Mouse (Mus musculus): ENCODE measurements around the gene Tns4. TPM values are rescaled to one million over a fixed set of nuclear protein-coding genes. Genes with fewer than 3 reads are reported as not detected.

Gene Tns4
- total and polyA plus RNA-seq, 3 experiments: 0.03 TPM; not detected in 2

DNA sequence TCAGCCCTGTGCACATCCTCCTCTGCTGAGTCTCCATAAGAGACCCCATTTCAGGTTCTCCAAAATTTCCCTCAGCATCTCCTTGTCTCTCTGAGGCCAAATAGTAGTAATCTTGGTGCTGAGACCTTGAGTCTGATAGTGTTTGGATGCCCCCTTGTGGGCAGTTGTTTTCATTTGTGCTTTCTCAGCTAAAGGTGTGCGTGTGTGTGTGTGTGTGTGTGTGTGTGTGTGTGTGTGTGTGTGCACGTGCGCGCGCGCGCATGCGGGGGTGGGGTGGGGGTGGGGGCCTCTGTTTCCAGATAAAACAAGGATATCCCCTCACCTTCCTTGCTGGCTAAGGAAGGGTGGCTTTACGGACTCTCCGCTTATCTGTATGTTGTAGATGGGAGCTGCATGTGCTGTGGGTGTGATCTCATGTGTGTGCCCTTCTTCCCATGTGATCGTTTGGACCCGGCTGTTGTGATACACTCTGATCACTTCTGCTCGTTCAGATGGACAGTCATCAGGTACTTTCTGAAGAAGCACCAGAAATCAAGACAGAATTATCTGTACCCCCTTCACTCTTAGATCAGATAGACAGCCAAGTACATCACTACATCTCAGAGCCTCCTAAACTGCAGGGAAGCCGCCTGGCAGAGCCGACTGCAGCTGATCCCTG, 35.0 kb upstream of the Tns4 start:
- no peaks in the 10 kb centered on the region for H3K79me2 ChIP-seq (ENCODE audit: control insufficient read depth, insufficient read depth, low read length, poor library complexity)
- peak overlapping the region; percentile 10 to 37; a peak in 3 of 4 replicates for H3K4me3 ChIP-seq (ENCODE audit: control insufficient read depth in 1 of 2, insufficient read depth in 1 of 2, low read depth in 2 of 2, low read length in 2 of 2)
- peak; percentile 92 for DNase-seq (ENCODE audit: low read depth, low spot score)
- no peaks in the 10 kb centered on the region for H3K9me3 ChIP-seq (replicated peaks; ENCODE audit: insufficient read depth, low read length)
- TF ChIP-seq ZC3H11A (IDR thresholded peaks at IDR 0.05; ENCODE audit: low read depth, low read length): peak; percentile 87
- no peak for TF ChIP-seq HCFC1 (IDR thresholded peaks at IDR 0.05; ENCODE audit: low read depth, low read length)
- TF ChIP-seq NELFE (IDR thresholded peaks at IDR 0.05; ENCODE audit: low read depth, low read length): no peak
- no peak for TF ChIP-seq MXI1 (IDR thresholded peaks at IDR 0.05; ENCODE audit: low read depth, low read length)
- TF ChIP-seq MAZ (IDR thresholded peaks at IDR 0.05; ENCODE audit: low read depth, low read length): no peak
- no peak for TF ChIP-seq EP300 (IDR thresholded peaks at IDR 0.05; ENCODE audit: low read depth in 1 of 2, low read length in 2 of 2)
- no peak for TF ChIP-seq TBP (IDR thresholded peaks at IDR 0.05; ENCODE audit: low read depth, low read length)
- TF ChIP-seq ETS1 (IDR thresholded peaks at IDR 0.05; ENCODE audit: low read depth, low read length): no peak
- no peak for TF ChIP-seq KAT2A (conservative IDR thresholded peaks at IDR 0.05; ENCODE audit: low read depth, low read length)
- peak; percentile 29; the same call in 1 of the 2 replicates for TF ChIP-seq GATA1 (IDR thresholded peaks at IDR 0.05; ENCODE audit: low read depth, low read length)
- TF ChIP-seq CHD2 (IDR thresholded peaks at IDR 0.05; ENCODE audit: low read length): no peak
- no peak for TF ChIP-seq MAFK (IDR thresholded peaks at IDR 0.05; ENCODE audit: borderline replicate concordance, low read depth, low read length)
- TF ChIP-seq ZMIZ1 (IDR thresholded peaks at IDR 0.05; ENCODE audit: low read depth, low read length): no peak
- TF ChIP-seq NRF1 (IDR thresholded peaks at IDR 0.05; ENCODE audit: insufficient read depth, low read depth, low read length, poor library complexity, severe bottlenecking): peak; percentile 65
- no peak for TF ChIP-seq TCF12 (IDR thresholded peaks at IDR 0.05; ENCODE audit: low read depth, low read length)
- TF ChIP-seq ZNF384 (IDR thresholded peaks at IDR 0.05; ENCODE audit: low read depth, low read length): no peak
- no peak for TF ChIP-seq MYB (IDR thresholded peaks at IDR 0.05; ENCODE audit: low read depth, low read length)
- TF ChIP-seq JUND (IDR thresholded peaks at IDR 0.05; ENCODE audit: low read depth, low read length): no peak
- no peak for TF ChIP-seq BHLHE40 (IDR thresholded peaks at IDR 0.05; ENCODE audit: borderline replicate concordance, low read depth, low read length)
- no peak for TF ChIP-seq POLR2AphosphoS2 (IDR thresholded peaks at IDR 0.05; ENCODE audit: low read length)
- TF ChIP-seq TAL1 (IDR thresholded peaks at IDR 0.05; ENCODE audit: low read length): no peak
- TF ChIP-seq SMC3 (IDR thresholded peaks at IDR 0.05; ENCODE audit: low read depth, low read length): peak; percentile 88
- TF ChIP-seq RAD21 (IDR thresholded peaks at IDR 0.05; ENCODE audit: low read depth, low read length): peak; percentile 85
- TF ChIP-seq ELF1 (IDR thresholded peaks at IDR 0.05; ENCODE audit: low read depth, low read length): no peak
- no peak for TF ChIP-seq USF2 (IDR thresholded peaks at IDR 0.05; ENCODE audit: borderline replicate concordance in 1 of 2, insufficient read depth in 1 of 2, low read depth in 1 of 2, low read length in 2 of 2)
- peak; percentile 41; the same call in 1 of the 2 replicates for TF ChIP-seq SIN3A (IDR thresholded peaks at IDR 0.05; ENCODE audit: low read length)
- TF ChIP-seq CTCF (IDR thresholded peaks at IDR 0.05 in 2 of 3, conservative IDR thresholded peaks at IDR 0.05 in 1 of 3; ENCODE audit: control insufficient read depth in 1 of 3, insufficient read depth in 1 of 3, low read depth in 2 of 3, low read length in 3 of 3, poor library complexity in 1 of 3, severe bottlenecking in 1 of 3): peak; percentile 34 to 78 (median 66); a peak in 5 of 6 replicates
- TF ChIP-seq POLR2A (IDR thresholded peaks at IDR 0.05; ENCODE audit: control insufficient read depth in 1 of 2, insufficient read depth in 1 of 2, low read depth in 1 of 2, low read length in 2 of 2, poor library complexity in 1 of 2): no peak
- no peak for TF ChIP-seq UBTF (IDR thresholded peaks at IDR 0.05; ENCODE audit: borderline replicate concordance, insufficient read depth, low read depth, low read length)
- TF ChIP-seq CHD1 (IDR thresholded peaks at IDR 0.05; ENCODE audit: low read depth, low read length): no peak
- no peak for TF ChIP-seq ZKSCAN1 (IDR thresholded peaks at IDR 0.05; ENCODE audit: low read depth, low read length)
- TF ChIP-seq RCOR1 (IDR thresholded peaks at IDR 0.05; ENCODE audit: low read depth, low read length): no peak
- peaks cover 0 to 6% of the 10 kb centered on the region in 2 experiments; a peak in 2 of 4 replicates for H3K36me3 ChIP-seq (ENCODE audit: control insufficient read depth in 1 of 2, insufficient read depth in 2 of 2, low read length in 2 of 2)
- H3K27ac ChIP-seq (ENCODE audit: control insufficient read depth, low read depth, low read length): no peak overlapping the region
- H3K4me1 ChIP-seq (ENCODE audit: control insufficient read depth in 1 of 2, insufficient read depth in 2 of 2, low read length in 2 of 2): peaks cover 0 to 23% of the 10 kb centered on the region in 2 experiments; a peak in 2 of 4 replicates
- H3K9ac ChIP-seq (ENCODE audit: control insufficient read depth, low read depth, low read length, poor library complexity, severe bottlenecking): peak overlapping the region; percentile 27; the same call in 1 of the 2 replicates
- no peaks in the 10 kb centered on the region for H3K27me3 ChIP-seq (ENCODE audit: control insufficient read depth in 1 of 2, insufficient read depth in 2 of 2, low read length in 2 of 2)
